Mouse (Mus musculus) ZHBTc4 (cell line): ENCODE results near the gene Tmtc2.

ENCODE experiments used
- DNase-seq: peaks from one replicate; pipeline ENCODE4 v3.0.0-alpha.2; 2011; ENCODE audit warnings: low read depth, low spot score

Tmtc2 gene

DNA sequence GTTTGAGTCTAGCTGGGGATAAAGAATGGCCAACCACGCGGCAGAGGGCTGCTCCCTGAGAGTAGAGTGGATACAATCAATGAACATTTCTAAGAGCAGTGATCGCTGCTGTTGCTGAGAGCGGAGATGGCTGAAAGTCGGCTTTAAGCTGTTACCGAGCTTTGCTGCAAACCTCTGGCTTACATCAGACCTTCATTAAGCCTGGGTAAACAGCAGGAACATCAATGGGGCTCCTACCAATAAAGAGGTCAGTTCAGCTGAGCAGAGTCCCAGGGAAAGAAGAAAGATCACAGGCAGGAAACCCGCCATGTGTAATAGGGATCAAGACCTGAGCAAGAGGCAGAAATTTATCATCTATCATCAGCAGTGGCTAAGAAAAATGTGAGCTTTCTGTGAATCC lies 72.5 kb downstream of the Tmtc2 start:
- no peak for DNase-seq

DNA sequence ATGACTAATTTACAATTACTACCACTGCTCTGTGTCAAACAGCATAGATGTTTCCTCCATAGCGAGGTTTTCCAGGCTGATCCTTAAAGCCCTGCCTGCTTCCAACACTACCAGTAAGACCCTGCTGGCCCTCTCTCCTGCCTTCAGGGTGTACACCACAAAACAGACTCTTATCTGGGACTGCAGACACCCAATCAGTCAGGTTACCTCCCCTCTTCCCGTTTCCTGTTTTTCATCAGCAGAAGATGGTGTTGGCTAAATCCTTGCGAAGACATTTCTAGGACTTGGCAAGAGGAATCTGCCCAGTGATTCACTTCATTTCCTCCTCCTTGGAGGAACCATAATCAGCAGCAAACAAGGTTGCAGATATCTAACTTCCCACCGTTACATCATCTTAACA lies 73.8 kb downstream of the Tmtc2 start:
- no peak for DNase-seq

DNA sequence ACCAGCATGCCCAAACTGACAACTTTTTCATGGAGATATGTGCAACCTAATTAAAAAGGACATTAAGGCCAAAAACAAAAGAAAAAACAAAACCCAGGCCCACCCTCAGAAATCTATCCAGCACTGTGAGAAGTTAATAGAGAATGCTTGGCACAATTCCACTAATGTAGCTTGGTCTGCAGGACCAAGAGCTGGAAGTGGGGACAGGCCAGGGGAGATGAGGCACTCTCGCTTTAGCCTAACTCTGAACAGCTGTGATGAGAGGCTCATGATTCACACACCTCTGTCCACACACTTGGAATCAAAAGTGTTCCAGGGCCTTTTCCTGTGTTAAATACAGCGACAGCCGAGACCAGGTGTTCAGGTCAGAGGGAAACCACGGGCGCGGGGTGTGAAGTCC lies 79.0 kb downstream of the Tmtc2 start:
- no peak for DNase-seq

DNA sequence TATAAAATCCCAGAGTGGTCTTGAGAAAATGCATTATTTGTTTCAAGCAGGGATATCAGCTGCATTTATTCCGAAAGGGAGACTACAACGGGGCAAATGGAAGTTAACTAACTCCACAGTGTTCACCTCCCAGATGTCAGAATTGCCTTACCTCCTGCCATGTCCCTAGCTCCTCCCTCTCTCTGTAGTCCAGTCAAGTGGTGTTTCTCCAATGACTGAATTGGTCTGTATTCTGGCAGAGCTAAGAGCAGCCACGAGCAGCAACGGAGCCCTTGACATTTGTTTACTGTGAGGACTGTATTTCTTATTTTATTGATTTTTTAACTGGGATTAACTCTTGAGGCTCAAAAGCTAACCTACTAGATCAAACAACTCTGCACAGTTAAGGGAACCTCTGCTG lies 81.8 kb downstream of the Tmtc2 start:
- no peak for DNase-seq

DNA sequence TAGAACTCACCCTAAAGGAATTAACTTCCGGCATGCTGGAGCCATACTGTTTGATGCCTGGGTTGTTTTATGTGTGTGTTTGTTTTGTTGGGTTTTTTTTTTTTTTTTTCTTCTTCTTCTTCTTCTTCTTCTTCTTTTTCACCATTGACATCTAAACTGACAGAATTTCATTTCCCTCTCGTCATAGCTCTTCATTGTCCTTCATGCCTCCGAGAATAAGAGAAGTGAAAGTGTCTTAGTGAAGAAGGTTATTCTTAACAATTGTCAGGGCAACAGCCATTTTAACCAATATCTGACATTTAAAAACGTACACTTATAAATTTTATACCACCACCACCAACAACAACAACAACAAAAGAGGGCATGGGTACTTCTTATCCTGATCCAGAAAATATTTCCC lies 83.5 kb downstream of the Tmtc2 start:
- no peak for DNase-seq

DNA sequence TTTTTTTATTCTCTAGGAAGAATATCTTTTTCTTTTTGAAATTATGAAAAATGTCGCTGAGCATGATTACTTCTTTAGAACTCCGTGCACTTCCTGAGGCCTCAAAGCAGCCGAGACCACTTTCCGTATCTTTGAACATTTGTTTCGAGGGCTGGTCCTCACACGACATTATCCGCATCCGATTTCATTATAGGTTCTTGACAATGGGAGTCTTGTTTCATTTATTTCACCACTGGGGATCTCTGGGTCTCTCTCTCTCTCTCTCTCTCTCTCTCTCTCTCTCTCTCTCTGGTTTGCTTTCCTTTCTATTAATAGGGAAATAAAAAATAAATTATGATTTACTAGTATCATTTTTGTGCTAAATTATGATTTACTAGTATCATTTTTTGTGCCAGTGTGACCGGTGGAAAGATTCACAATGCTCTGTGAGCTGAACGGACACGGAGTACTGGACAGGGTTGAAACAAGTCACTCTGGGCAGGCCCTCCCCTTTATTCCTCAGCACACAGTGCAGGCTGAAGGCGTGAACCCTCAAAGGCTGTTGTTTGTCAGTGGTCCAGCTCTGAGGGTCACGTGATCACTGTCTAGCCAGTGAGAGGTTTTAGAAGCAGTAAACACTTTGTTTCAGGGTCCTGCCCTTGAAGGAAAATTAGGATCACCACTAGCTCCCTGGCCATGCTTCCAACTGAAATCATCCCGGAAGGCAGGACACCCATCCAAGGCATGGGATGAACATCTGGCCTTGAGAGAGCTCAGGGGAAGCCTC lies 84.1 kb downstream of the Tmtc2 start:
- no peak for DNase-seq

DNA sequence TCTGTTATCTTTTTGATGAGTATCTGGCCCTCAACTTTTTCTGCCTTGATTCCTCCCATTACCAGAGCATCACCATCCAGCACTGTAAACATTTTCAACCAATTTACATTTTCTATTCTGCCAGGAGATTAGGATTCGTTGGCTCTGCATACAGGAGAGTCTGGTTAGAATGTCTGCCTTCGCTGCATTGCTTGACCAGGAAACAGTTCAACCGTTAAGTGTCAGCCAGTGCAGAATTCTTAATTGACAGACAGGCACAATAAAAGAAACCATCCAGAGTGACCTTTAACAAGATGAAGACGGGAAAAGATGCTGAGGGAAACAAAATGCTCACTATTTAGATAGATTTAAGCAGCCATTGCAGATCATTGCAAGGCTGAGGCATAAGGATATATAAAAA lies 87.3 kb downstream of the Tmtc2 start:
- DNase-seq = no peak

DNA sequence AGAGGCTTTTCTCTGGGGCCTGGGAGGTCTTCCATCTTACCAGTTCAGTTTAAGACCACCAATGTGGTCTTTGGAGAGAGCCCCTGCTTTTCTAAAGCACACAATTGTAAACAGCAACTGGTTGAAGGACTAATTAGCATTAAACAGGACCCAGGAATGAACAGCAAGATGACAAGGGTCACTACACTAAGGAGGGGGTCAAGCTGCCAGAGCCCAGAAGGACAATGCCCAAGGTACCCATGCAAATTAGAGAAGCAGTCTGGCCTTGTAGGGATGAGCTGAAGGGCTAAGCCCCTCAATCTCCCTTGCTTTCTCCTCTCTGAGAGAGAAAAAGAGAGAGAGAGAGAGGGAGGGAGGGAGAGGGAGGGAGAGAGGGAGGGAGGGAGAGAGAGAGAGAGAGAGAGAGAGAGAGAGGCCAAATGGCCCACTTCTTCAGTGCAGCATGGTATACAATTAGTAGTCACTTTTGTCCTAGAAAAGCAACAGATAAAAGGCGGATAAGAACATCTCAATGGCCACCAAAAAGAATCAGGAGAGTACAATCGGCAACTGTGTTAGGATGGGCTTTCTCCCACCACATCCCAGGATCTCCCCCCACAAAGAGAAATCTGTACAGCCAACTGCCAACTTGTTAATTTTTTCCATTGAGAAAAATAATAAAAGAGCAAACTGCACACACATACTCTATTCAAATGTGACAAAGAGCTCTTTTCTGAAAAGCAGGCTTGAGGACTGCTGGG lies 89.7 kb downstream of the Tmtc2 start:
- DNase-seq = no peak

DNA sequence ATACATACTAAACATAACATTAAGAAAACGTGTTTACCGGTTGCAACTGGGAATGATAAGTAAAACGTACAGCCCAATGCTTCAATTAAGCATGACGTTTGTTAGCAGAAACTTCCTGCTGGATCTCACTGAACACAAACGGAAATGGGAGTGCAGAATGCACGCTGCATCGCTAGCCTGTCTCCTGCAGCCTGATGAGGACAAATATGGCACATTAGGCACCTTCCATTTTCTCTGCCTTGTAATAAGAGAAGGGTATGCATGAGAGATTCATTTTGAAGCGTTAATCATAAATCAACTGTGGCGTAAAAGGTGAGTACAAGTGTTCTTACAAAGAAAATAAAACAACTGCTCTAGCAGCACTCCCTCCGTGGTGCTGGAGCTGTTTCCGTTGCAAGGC lies 94.5 kb downstream of the Tmtc2 start:
- DNase-seq = no peak

DNA sequence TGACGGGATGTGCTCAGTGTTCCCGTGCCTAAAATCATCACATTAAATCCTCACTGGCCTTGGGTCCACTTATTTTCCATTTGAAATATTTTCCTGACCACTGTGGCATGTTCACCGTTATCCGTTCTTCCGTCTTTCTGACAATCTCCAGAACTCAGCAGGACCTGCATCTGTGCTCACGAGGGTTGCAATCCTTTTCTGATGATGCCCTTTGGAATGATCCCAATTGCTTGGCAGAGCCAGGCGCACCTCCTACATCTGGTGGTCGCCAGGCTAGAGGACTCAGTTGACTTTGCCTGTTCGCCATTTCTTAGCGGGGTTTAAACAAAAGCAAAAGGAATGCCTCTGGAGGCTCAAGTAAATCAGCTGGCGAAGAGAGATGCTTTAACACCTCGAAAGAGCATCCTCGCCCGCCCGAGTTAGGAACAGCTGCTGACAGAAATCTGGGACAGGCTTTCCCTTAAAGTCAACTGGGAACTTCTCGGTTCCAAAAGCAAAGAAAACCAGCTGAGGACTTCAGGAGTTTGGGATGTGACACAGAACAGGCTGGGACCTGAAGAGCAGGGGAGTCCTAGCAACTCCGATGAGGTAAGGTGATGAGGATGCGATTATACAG lies 96.5 kb downstream of the Tmtc2 start:
- DNase-seq = no peak

DNA sequence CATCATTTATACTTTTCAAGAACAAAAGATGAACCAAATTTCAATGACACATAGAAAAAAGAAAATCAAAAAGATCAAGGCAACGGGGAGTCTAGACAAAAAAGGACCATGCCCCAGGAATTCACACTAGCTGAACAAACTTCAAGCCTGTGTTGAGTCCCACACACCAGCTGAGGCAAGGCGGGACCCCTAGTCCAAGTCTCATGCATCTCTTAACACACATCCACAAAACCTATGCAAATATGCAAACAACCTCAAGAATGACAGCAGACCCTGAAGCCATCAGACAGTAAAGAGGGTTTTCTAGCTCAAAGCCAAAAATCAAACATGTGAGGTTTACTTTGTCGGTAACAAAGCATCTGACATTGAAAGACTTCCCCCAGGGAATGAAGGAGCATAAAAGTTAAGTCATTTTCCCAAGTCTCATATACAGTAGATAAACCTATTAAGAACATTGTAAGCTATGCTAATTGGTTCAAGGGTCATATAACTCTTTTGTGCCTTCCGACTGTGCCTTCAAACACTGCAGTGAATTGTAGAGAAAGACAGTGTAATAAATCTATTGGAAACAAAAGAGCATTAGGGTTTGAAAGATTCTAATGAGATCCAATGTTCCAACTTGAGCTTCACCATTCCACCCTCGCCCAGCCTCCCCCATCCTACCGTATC lies 100.0 kb downstream of the Tmtc2 start:
- DNase-seq = no peak

DNA sequence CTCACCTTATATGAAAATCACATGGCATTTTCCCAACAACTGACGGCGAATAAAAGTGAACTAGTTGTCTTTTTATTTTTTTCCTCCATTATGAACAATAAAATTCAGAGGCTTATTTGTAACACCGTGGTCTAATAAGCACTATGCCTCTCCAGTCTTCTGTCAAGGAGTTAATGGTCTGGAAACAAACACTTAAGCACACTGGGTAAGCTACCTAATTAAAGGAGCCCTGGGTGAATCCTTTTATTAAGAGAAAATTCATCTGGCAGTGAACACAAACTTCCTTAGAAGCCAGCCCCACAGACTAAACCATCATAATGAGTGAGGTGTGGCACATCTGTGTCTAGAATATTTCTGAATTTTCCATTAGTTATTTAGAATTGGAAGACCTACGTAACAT lies 109.9 kb downstream of the Tmtc2 start:
- no peak for DNase-seq

DNA sequence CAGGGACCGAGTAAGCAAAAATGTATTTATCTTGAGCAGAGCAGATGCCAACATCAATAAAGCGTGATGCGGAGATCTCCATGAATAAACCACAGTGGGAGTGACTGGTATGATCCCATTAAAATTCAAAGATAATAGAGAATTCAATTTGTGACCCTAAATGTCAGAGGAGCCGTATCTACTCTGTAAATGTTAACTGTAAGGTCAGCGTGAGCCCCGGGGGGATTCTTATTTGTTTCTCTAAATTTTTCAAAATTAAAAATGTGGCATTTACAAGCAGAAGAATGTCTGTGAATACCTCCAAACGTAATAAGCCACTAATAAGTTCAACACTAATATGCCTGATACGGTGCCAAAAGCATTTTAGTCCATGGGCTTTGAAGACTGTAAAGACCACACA lies 120.8 kb downstream of the Tmtc2 start:
- DNase-seq = no peak

DNA sequence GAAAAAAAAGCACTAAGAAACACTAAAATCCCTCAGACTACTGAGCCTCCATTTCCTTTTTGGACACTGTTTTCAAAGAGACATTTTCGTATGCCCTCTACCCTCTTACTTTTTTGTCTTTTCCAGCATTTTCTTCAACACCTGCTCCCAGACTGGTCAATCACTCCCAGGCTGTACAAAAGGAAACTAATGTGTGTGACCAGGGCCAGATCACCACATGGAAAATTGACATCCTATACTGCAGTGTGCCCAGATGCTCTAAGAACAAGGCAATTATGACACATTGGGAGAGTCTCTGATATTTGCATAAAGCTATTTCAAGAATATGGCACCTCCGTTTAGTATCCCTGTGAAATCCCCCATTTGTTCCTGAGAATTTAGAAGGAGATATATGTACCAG lies 127.1 kb downstream of the Tmtc2 start:
- no peak for DNase-seq

DNA sequence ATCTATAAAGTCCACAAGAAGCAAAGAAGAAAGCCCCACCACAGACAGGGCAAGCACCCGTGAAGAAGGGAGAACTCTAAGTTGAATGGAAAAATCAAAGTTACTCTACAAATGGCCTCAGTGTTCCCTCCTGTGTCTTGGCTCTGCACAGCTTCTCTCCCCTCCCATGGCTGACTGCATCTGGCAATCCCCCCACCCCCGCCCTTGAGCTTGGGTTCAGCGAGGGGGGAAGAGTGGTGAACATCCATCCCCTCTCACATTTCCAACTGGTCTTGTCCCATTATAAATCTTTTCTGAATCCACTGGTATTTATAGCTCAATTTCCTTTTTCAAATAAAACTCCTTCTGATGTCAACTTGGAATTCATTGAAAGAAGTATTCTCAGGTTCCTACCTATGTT lies 129.9 kb downstream of the Tmtc2 start:
- DNase-seq = no peak

DNA sequence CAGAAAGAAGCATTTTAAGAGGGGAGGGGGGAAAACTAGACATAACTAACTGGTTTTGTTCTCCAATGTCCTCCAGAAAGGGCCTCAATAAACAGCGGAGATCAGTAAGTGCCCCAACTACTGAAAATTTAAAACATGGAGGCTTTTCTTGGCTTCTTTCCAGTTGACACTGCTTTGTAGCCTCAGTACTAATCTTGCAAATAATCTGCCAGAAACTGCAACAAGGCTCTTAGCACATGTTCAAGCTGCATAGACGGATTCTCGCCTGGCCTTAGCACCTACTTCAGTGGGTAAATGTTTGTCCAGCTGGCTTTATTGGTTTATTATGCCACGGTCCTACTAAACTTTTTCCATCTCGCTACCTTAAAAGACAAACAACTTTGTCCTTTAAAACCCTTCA lies 139.4 kb downstream of the Tmtc2 start:
- no peak for DNase-seq

DNA sequence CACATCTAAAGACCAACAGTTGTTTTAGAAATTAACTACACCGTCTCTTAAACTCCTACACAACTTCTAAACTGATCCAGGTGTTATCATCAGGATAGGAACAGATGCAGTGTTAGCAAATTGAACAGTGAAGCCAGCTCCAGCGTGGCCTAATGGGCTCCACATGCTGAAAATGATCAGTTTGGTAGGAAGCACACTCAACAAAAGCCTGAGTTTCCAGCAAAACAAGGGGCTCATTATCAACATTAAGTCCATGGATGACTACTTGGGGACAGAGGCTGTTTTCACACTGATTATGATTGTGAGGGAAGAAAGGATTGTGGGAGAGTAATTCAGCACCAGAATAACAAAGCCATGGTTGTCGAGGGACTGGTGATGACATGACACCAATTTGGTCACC lies 143.4 kb downstream of the Tmtc2 start:
- DNase-seq = no peak

DNA sequence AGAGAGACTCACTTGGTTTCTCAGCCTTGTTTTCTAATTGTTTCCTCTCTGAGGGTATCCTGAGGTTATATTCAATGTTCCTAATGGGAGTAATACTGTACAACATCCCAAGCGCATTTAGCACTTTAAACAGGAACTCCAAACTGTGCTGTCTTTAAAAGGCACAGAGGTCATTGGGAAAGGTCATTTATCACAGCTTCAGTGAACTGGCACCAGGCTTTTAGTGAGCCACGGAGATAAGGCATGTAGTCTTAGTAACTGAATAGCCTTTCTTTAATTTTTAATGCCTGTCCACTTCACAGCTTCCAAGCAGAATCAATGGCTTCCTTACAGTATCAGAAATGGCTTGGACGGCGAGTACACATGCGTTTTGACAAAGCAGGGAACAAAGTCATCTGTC lies 144.0 kb downstream of the Tmtc2 start:
- DNase-seq = no peak

DNA sequence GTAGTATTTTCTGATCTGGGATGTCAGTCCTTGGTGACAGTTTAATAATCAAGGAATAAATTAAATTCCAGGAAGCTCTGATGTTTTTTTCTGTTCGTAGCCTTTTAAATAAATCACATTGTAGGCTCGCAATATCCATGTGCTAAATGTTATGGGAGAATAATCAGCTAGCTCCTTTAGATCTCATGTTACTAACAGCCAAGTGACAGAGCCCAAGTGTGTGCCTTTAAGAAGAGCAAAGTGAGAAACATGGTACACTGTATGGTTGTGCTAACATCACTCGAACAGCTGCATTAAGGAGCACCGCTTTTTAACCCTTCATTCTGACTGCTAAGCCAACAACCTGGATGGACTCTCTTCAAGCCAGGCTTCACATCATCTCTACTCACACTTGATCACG lies 146.2 kb downstream of the Tmtc2 start:
- DNase-seq = no peak

DNA sequence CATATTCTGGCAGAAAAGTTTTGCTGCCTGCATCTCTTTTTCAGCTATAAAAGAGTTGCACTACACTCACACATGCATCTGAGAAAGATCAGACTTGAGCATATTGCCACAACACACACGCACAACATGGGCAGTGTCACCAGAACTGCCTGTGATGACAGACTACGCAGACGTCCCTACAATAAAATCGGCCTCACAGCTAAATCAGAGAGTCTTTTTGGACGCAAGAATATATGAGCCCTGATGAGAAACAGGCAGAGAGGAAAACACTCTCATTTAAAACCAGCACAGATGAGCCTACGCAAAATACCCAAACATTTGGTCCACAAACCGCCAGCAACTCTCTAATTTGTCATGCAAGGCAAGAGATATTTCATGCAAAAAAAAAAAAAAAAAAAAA lies 146.6 kb downstream of the Tmtc2 start:
- no peak for DNase-seq

DNA sequence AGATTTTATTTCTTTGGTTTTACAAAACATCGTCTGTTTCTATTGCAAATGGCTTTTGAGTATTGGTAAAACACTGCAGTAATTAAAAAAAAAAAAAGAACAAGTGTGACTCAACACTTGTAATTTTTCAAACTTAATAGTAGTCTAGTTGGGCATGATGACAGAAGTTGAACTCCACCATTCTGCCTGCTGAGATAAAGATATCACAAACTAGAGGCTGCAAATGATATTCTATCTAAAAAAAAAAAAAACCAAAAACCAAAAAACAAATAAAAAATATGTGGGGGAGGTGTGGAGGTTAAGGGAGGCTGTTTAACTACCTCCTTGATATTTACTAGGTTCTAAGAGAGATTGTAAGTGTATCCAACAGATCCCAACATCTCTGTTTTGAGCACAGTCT lies 149.2 kb downstream of the Tmtc2 start:
- DNase-seq = no peak

DNA sequence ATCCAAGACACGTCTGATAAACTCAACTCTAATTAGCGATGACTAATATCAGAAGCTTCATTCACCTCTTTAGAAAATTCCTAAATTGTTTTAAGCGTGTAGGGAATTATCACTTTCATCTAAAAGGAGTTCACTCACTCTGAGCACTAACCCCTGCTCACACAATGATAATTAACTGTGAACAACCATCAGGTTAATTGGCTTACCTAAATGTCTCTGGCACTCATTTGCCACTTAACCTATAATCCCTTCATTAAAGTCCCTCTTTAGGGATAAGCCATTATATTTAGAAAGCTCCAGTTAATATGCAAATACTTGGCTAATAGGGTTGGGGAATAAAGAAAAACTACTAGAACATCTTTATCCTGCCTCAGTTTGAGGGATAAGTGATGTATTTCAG lies 151.1 kb downstream of the Tmtc2 start:
- DNase-seq = no peak
